Mouse (Mus musculus): ENCODE data around the gene Bnc2. TPM values are rescaled to one million over a fixed set of nuclear protein-coding genes. Genes with fewer than 3 reads are reported as not detected.

Gene Bnc2
- total RNA-seq, 2 experiments from 2014 or later: 2.4 to 3.0 TPM

GRCm38 (mm10) chr4:84456198-84456852 lies 218.8 kb downstream of the Bnc2 start:
- intact Hi-C loops (cut with DNase I): no loop called here

GRCm38 (mm10) chr4:84454493-84454892 lies 220.6 kb downstream of the Bnc2 start:
- intact Hi-C loops (cut with DNase I): no loop called here
- no peak for DNase-seq (ENCODE audit: low spot score in 2 of 2)

More at GRCm38 (mm10) chr4:84456198-84456852, 218.8 kb downstream of the Bnc2 start:
- no peak for DNase-seq (ENCODE audit: low spot score in 2 of 2)

GRCm38 (mm10) chr4:84453586-84453985 lies 221.5 kb downstream of the Bnc2 start:
- intact Hi-C loops (cut with DNase I): no loop called here
- no peak for DNase-seq (ENCODE audit: low spot score in 2 of 2)

- intact Hi-C loops (cut with DNase I): no loop called here
- no peak for DNase-seq (ENCODE audit: low spot score in 2 of 2)
These were observed 222.4 kb downstream of the Bnc2 start for GRCm38 (mm10) chr4:84452642-84453041.

GRCm38 (mm10) chr4:84449246-84450005 lies 225.6 kb downstream of the Bnc2 start:
- intact Hi-C loops (cut with DNase I): no loop called here
- no peak for DNase-seq (ENCODE audit: low spot score in 2 of 2)

GRCm38 (mm10) chr4:84433324-84433723 lies 241.8 kb downstream of the Bnc2 start:
- intact Hi-C loops (cut with DNase I): no loop called here
- no peak for DNase-seq (ENCODE audit: low spot score in 2 of 2)

- intact Hi-C loops (cut with DNase I): no loop called here
- no peak for DNase-seq (ENCODE audit: low spot score in 2 of 2)
These were observed 243.2 kb downstream of the Bnc2 start for GRCm38 (mm10) chr4:84431677-84432515.

GRCm38 (mm10) chr4:84427955-84428354 lies 247.1 kb downstream of the Bnc2 start:
- no peak for DNase-seq (ENCODE audit: low spot score in 2 of 2)
- intact Hi-C loops (cut with DNase I): no loop called here

- no peak for DNase-seq (ENCODE audit: low spot score in 2 of 2)
- intact Hi-C loops (cut with DNase I): no loop called here
These were observed 263.6 kb downstream of the Bnc2 start for GRCm38 (mm10) chr4:84411431-84411830.

GRCm38 (mm10) chr4:84407328-84408028 lies 267.6 kb downstream of the Bnc2 start:
- intact Hi-C loops (cut with DNase I): no loop called here
- no peak for DNase-seq (ENCODE audit: low spot score in 2 of 2)

- intact Hi-C loops (cut with DNase I): no loop called here
- DNase-seq (ENCODE audit: low spot score in 2 of 2): no peak
These were observed 271.5 kb downstream of the Bnc2 start for GRCm38 (mm10) chr4:84403356-84404145.

GRCm38 (mm10) chr4:84388991-84389390 lies 286.1 kb downstream of the Bnc2 start:
- intact Hi-C loops (cut with DNase I): no loop called here
- peak; percentile 3 to 51 for DNase-seq (ENCODE audit: low spot score in 2 of 2)

- intact Hi-C loops (cut with DNase I): no loop called here
- DNase-seq (ENCODE audit: low spot score in 2 of 2): no peak
These were observed 289.9 kb downstream of the Bnc2 start for GRCm38 (mm10) chr4:84385156-84385555.

GRCm38 (mm10) chr4:84379289-84379688 lies 295.8 kb downstream of the Bnc2 start:
- intact Hi-C loops (cut with DNase I): no loop called here
- DNase-seq (ENCODE audit: low spot score in 2 of 2): no peak

- intact Hi-C loops (cut with DNase I): no loop called here
- DNase-seq (ENCODE audit: low spot score in 2 of 2): peak in 1 of 2 experiments; percentile 6
These were observed 297.6 kb downstream of the Bnc2 start for GRCm38 (mm10) chr4:84377513-84377912.

- intact Hi-C loops (cut with DNase I): no loop called here
These were observed 312.7 kb downstream of the Bnc2 start for GRCm38 (mm10) chr4:84362337-84362823.

GRCm38 (mm10) chr4:84361165-84361564 lies 313.9 kb downstream of the Bnc2 start:
- no peak for DNase-seq (ENCODE audit: low spot score in 2 of 2)
- intact Hi-C loops (cut with DNase I): no loop called here

More at GRCm38 (mm10) chr4:84362337-84362823, 312.7 kb downstream of the Bnc2 start:
- peak in 1 of 2 experiments; percentile 3 for DNase-seq (ENCODE audit: low spot score in 2 of 2)

GRCm38 (mm10) chr4:84359996-84360395 lies 315.1 kb downstream of the Bnc2 start:
- intact Hi-C loops (cut with DNase I): no loop called here

More at GRCm38 (mm10) chr4:84359996-84360395, 315.1 kb downstream of the Bnc2 start:
- no peak for DNase-seq (ENCODE audit: low spot score in 2 of 2)
